Mouse (Mus musculus) bone marrow, adult 2 months (tissue): Measurements from ENCODE around the gene Rxfp4.

ENCODE experiments used
- CTCF ChIP-seq: fragments of 200-500 bp; IDR thresholded peaks from 2 replicates; pipeline ENCODE4 v1.5.1; 2011; ENCODE audit warnings: low read length, control low read depth; ENCODE audit not compliant: control insufficient read depth, insufficient read depth
- POLR2A ChIP-seq: fragments of 200-500 bp; IDR thresholded peaks from 2 replicates; pipeline ENCODE4 v1.6.1; 2011; ENCODE audit warnings: low read depth, mild to moderate bottlenecking, control low read depth, low read length, borderline replicate concordance; ENCODE audit not compliant: control insufficient read depth

DNA sequence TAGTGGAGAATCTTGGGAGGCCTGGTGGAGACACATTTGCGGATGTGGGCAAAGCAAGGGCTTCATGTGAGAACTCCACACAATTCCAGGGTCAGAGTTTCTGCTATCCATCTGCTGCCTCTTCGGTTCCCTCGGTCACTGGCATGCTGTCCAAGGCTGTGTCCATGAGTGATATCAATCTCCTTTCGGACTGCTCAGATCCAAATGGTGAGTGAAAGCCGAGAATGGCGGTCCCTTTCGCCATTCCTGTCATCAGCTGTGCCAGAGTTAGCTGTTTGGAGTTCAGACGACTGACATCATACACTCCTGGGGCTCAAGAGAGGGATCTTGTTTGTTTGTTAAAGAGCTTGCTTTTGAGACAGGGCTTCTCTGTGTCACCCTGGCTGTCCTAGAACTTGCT, 38.5 kb downstream of the Rxfp4 start:
- TF ChIP-seq CTCF (no peak), POLR2A (no peak)
